Mouse (Mus musculus) splenic B cell, adult 2 months (primary cell): ENCODE results near the gene Lsm3.

ENCODE experiments used
- DNase-seq: peaks from one replicate; pipeline ENCODE4 v3.0.0-alpha.2; 2011; ENCODE audit warnings: low read depth, low spot score
- H3K27me3 ChIP-seq: 2 replicates; pipeline ENCODE4 v1.6.1; 2012; ENCODE audit warnings: mild to moderate bottlenecking, low read length, moderate library complexity, mixed read lengths; ENCODE audit not compliant: control insufficient read depth, poor library complexity, insufficient read depth, severe bottlenecking
- H3K36me3 ChIP-seq: 2 replicates; pipeline ENCODE4 v1.6.1; 2012; ENCODE audit warnings: mild to moderate bottlenecking, low read length, moderate library complexity, mixed read lengths; ENCODE audit not compliant: control insufficient read depth, poor library complexity, insufficient read depth, severe bottlenecking

The Lsm3 gene

GRCm38 (mm10) chr6:91558565-91558964, 42.8 kb downstream of the Lsm3 start:
- H3K27me3 ChIP-seq, result no peaks in the 10 kb centered on the region
- H3K36me3 ChIP-seq, result no peaks in the 10 kb centered on the region
- DNase-seq, result no peak

- Histone ChIP-seq H3K27me3 (no peaks in the 10 kb centered on the region), H3K36me3 (no peaks in the 10 kb centered on the region)
- no peak for DNase-seq
Measured at GRCm38 (mm10) chr6:91559371-91559770, 43.6 kb downstream of the Lsm3 start.

- no peaks in the 10 kb centered on the region for H3K36me3 ChIP-seq
- no peak for DNase-seq
- H3K27me3 ChIP-seq, result no peaks in the 10 kb centered on the region
Measured at GRCm38 (mm10) chr6:91560186-91560585, 44.5 kb downstream of the Lsm3 start.

- H3K36me3 ChIP-seq, result no peaks in the 10 kb centered on the region
- H3K27me3 ChIP-seq, result no peaks in the 10 kb centered on the region
- no peak for DNase-seq
Measured at GRCm38 (mm10) chr6:91563031-91563430, 47.3 kb downstream of the Lsm3 start.

GRCm38 (mm10) chr6:91566407-91566806, 50.7 kb downstream of the Lsm3 start:
- no peak for DNase-seq
- H3K27me3 ChIP-seq, result no peaks in the 10 kb centered on the region
- no peaks in the 10 kb centered on the region for H3K36me3 ChIP-seq
